Mouse (Mus musculus) frontal cortex, postnatal 10 days (tissue): Measurements from ENCODE around the gene Numa1.
"Not testable (repeated sequence)": the region's sequence is repeated elsewhere in the genome, so short reads cannot be mapped to it uniquely, and the experiment has no call there.

Experiments used
- DNase-seq, 2 experiments: peaks; one replicate each; pipeline ENCODE4 v3.0.0; 2022; ENCODE audit warnings: low spot score in 2 of 2, mixed read lengths in 1 of 2

Numa1 gene

DNA sequence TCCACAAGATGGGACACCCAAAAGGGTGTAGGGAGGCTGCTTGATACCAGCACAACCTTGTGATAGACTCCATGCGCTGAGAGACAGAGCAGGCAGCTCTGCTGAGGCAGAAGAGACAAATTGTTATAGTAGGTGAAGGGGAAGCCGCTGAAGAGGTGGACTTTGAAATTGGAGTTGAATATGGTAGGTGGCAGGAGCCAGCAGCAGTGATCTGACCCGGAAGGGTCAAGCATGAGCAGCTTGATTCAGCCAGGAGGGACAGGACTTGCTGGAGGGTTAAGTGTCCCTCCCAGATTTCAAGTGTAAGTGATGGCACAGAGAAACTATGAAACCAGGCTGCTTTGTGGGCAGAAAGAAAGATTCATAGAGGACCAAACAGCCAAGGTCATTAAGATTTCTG lies 51.2 kb downstream of the Numa1 start:
- no peak for DNase-seq

- no peak for DNase-seq
Observed at GRCm38 (mm10) chr7:101994241-101994640, 60.3 kb downstream of the Numa1 start.

DNA sequence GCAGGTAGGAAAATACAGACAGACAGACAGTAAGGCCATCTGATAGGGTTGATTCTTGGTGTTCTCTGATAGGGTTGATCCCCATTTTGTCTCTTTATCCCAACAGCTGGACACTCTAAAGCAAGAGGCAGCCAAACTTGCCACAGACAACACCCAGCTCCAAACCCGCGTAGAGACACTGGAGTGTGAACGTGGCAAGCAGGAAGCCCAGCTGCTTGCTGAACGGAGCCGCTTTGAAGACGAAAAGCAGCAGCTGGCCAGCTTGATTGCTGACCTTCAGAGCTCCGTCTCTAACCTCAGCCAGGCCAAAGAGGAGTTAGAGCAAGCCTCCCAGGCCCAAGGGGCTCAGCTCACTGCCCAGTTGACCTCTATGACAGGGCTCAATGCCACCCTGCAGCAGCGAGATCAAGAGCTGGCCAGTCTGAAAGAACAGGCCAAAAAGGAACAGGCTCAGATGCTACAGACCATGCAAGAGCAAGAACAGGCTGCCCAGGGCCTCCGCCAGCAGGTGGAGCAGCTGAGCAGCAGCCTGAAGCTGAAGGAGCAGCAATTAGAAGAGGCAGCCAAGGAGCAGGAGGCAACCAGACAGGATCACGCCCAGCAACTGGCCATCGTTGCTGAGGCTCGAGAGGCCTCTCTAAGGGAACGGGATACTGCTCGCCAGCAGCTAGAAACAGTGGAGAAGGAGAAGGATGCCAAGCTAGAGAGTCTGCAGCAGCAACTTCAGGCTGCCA lies 64.5 kb downstream of the Numa1 start:
- peak; percentile 68 to 79 for DNase-seq

DNA sequence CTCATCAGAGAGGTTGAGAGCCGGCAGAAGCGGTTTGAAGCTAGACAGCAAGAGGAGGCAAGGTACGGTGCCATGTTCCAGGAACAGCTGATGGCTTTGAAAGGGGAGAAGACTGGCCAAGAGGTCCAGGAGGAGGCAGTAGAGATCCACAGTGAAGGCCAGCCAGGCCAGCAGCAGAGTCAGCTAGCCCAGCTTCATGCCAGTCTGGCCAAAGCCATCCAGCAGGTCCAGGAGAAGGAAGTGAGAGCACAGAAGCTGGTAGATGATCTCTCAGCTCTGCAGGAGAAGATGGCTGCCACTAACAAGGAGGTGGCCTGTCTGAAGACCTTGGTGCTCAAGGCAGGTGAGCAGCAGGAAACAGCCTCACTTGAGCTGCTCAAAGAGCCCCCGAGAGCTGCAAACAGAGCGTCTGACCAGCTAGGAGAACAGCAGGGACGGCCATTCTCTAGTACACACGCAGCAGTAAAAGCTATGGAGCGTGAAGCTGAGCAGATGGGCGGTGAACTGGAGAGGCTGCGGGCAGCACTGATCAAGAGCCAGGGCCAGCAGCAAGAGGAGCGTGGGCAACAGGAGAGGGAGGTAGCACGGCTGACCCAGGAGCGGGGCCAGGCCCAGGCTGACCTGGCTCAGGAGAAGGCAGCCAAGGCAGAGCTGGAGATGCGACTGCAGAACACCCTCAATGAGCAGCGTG lies 65.7 kb downstream of the Numa1 start:
- no peak for DNase-seq

DNA sequence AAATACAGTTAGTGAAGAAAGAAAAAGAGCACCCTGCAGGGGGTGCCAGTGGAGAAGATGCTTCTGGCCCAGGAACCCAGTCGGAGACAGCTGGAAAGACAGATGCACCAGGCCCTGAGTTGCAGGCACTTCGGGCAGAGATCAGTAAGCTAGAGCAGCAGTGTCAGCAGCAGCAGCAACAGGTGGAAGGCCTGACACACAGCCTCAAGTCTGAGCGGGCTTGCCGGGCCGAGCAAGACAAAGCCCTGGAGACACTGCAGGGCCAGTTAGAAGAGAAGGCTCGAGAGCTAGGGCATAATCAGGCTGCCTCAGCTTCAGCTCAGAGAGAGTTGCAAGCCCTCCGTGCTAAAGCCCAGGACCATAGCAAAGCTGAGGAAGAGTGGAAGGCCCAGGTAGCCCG lies 66.4 kb downstream of the Numa1 start:
- DNase-seq: no peak

DNA sequence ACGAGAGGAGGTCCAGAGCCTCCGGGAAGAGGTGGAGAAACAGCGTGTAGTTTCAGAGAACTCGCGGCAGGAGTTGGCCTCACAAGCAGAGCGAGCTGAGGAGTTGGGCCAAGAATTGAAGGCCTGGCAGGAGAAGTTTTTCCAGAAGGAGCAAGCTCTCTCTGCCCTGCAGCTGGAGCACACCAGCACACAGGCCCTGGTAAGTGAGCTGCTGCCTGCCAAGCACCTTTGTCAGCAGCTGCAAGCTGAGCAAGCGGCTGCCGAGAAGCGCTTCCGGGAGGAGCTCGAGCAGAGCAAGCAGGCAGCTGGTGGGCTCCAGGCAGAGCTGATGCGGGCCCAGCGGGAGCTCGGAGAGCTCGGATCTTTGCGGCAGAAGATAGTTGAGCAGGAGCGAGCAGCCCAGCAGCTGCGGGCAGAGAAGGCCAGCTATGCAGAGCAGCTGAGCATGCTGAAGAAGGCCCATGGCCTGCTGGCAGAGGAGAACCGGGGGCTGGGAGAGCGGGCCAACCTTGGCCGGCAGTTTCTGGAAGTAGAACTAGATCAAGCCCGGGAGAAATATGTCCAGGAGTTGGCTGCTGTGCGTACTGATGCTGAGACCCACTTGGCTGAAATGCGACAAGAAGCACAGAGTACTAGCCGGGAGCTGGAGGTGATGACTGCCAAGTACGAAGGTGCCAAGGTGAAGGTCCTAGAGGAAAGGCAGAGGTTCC lies 67.2 kb downstream of the Numa1 start:
- DNase-seq: peak in 1 of 2 experiments; percentile 40

DNA sequence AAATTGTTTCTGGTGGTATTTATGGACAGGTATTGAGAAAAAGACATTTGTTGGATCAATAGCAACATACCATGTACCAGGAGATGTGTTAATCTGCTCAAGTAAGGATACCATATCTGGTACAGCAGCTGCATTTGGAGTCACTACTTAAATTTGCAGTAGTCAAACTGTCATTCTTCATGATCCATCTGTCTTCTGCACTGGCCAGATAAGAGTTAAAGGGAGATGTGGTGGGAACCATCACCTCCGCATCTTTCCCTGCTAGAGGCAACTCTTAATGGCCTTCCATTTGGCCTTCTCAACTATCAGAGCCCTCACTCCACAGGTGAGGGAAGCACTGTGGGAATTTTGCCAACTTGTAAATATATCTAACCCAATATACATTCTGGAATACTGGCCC lies 72.6 kb downstream of the Numa1 start:
- no peak for DNase-seq

DNA sequence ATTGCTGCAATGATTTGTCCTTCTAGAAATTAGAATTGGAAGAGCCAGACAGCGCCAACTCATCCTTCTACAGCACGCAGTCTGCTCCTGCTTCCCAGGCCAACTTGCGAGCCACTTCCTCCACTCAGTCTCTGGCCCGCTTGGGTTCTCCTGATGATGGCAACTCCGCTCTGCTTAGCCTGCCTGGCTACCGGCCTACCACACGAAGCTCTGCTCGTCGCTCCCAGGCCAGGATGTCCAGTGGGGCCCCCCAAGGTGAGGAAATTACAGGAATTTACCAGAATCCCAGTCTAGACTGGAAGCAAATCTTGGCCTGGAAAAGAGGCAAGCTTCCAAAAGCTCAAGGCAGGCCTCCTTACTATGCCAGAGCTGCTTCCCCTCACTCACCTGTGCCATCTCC lies 77.9 kb downstream of the Numa1 start:
- no peak for DNase-seq

DNA sequence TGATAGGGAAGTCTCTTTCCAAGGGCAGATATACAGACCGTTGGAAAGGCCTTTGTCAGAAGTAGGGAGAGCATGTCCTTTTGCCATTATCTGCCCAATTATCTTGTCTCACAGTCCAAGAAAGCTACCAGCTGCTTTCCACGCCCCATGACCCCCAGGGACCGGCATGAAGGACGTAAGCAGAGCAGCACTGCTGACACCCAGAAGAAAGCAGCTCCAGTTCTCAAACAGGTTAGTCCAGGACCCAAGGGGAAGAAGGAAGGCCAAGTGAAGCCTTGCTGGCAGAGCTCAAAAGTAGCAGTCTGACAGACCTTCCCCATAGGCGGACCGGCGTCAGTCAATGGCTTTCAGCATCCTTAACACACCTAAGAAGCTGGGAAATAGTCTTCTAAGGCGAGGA lies 79.5 kb downstream of the Numa1 start:
- no peak for DNase-seq

DNA sequence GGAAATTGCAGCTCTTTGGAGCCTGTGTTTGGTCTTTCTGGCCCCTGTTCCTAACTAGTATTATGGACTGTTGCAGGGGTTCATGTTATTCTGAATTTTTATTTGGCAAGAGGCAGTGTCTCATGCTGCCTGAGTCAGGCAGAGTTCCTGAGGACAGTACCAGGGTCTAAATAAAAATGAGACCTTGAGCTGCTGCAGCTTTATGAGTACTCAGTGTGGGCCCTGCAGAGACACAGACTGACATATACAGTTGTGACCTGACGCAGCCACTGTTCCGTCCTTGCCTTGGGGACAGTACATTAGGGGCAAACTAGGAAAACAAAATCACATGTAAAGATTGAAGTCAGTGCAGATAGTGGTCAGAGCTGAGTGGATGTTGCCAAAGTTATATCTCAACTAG lies 81.1 kb downstream of the Numa1 start:
- DNase-seq: no peak

- no peak for DNase-seq
Observed at GRCm38 (mm10) chr7:102016936-102017335, 83.0 kb downstream of the Numa1 start.

GRCm38 (mm10) chr7:102017452-102017851 lies 83.5 kb downstream of the Numa1 start:
- no peak for DNase-seq

- no peak for DNase-seq
Observed at GRCm38 (mm10) chr7:102018034-102018433, 84.1 kb downstream of the Numa1 start.

GRCm38 (mm10) chr7:102018590-102018989 lies 84.7 kb downstream of the Numa1 start, which contains the start of gene Il18bp:
Il18bp (minus strand) TSS chr7:102018690.
- DNase-seq: no peak

DNA sequence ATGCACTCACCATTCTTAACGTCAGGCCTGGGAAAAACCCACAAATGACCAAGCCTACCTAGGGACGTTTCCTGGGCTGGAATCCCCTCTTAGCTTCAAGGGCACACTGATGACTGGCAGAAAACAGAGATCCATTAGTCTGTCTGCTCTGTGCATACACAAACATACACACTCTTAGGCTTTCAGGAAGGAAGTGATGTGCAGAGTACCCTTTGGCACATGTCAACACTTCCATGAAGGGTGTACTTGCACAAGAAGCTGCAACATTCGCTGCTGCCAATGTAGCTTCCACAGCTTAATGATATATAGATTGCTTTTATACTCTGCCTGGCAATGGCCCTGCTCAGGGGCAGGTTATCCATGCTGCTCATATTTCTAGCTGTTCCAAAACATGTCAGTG lies 85.5 kb downstream of the Numa1 start:
- no peak for DNase-seq

DNA sequence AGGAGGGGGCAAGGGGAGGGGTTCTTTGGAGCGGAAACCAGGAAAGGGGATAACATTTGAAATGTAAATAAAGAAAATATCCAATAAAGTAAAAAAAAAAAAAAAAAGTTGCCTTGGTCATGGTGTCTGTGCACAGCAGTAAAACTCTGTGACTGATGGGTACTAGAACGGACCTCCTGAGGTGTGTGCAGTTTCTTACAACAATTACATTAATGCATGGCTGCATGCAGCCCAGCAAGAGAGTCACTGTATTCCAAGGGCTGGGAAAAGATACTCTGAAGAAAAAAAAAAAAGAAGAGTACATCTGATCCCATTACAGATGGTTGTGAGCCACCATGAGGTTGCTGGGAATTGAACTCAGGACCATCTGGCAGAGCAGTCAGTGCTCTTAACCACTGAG lies 87.0 kb downstream of the Numa1 start:
- DNase-seq: not testable (repeated sequence)

GRCm38 (mm10) chr7:102023821-102024220 lies 89.9 kb downstream of the Numa1 start:
- no peak for DNase-seq

- DNase-seq: no peak
Observed at GRCm38 (mm10) chr7:102025187-102026119, 91.5 kb downstream of the Numa1 start.

DNA sequence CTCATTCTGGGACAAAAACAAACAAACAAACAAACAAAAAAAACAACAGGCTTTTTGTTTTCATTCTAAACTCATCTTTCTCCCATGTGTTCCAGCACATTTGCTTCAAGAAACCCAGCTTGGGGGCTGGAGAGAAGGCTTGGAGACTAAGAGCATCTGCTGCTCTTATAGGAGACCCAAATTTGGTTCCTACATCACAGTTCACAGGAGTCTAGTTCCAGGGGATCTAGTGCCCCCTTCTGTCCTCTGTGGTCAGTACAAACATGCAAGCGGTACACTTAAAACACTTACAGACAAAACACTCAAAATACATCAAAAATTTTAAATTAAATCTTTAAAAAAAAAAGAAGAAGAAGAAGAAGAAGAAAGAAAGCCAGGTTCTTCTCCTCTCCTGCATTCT lies 101.0 kb downstream of the Numa1 start:
- DNase-seq: no peak

DNA sequence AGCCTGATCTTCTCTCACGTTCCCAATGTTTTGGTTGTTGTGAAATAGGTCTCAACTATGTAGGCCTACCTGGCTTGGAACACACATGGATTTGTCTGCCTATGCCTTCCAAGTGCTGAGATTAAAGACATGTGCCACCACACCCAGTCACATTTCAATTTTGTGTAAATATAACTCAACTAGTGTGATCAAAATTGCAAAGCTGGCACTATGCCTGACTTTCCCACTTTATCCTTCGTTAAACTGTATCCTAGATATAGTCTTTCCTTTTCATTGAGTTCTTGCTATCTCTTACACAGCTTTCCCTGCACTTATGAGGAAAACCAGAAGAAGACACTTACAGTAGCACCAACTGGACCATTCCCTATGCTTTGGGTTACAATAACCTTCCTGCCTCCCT lies 101.6 kb downstream of the Numa1 start:
- DNase-seq: no peak

GRCm38 (mm10) chr7:102037318-102037717 lies 103.4 kb downstream of the Numa1 start:
- no peak for DNase-seq

DNA sequence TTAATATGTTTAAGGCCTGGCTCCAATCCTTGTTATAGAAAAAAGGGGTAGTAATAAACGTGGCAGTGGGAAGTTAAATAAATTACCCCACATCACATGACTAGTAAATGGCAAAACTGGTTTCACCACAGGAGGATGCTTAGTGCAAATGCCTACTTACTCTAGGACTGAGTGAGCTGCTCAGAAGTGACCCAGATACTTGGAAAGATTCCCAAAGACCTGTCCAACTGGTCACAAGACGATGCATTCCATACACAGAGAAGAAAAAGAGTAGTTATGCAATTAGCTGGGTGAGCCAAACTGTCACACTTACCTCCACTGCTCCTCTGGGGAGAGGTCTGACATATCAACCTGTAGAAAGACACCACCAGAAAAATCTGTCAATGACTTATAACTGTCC lies 108.4 kb downstream of the Numa1 start:
- no peak for DNase-seq
